Mouse (Mus musculus): ENCODE data around the gene Hsd11b1. TPM values are rescaled to one million over a fixed set of nuclear protein-coding genes. Genes with fewer than 3 reads are reported as not detected.
"Not testable (repeated sequence)": the region's sequence is repeated elsewhere in the genome, so short reads cannot be mapped to it uniquely, and the experiment has no call there.

Gene Hsd11b1
- polyA plus RNA-seq, 1 experiment: not detected

DNA sequence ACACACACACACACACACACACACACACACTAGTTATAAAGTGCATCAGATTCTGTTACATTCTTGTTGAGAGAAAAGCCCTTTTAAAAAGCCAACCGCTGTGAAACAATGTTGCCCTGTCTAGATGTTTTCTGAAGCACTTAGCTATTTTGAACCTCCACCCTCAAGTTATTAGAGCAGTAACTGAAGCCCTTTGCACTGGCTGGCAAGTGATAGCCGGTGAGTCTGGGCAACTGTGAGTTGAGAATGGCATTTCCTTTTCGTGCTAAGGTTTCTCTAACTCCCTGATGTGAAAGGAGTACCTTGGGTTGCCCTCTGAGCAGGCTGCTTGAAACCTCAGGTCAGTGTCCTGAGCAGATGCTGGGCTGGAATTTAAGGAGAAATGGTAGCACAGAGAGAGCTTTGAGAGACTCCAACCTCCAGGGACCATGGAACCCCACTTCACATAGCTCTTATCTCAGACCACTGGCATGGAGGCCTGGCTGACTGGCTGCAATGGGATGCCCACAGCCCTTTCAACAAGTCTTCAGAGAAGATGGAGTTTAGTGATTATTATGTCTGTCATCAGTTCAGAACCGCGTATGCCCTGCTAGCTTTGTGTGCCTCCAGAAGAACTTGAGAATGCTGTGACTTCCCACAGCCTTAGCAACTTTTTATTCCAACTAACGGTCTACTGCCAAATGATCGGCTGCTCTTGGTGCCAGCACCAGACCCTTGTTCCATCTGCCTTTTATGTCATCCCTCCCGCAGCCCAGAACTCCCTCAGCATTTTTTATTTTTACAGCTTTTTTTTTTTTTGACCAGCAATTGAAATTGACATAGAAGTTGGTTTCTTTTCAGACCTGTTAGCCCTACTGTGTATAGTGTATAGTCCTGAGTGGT is 608 bp downstream of the Hsd11b1 start:
- no peaks in the 10 kb centered on the region; the same call in 1 of the 2 replicates for H3K4me1 ChIP-seq (ENCODE audit: control insufficient read depth, insufficient read depth, low read length)

DNA sequence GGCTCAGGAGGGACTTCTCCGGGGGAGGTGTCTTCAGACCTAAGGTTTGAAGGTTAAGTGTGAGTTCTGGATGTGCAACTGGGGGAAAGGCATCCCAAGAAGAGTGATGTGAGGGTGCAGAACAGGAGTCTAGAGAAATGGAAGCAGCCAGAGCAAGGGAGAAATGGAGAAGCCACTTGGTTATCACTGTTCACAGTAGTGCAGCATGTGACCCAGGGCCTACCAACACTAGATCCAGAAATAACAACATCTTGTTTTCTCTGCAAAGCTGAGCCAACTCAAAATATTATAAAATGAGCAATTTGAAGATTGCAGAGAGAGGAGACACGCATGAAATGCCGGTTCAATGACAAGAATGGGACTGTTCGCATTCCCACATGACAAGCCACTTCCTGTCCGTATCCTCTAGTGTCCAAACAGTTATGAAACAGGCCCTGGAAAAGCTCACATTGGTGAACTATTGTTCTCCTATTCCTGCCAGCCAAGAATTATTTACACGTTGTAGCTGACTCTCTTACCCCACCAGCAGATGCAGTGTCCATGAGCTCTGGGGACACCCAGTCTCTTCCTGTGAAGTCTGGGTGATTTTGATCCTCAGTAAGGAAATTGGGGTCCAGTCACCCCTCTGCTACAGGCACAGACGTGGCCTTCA is 1.9 kb downstream of the Hsd11b1 start:
- Histone ChIP-seq H3K4me1 (ENCODE audit: control insufficient read depth, insufficient read depth, low read length) (no peaks in the 10 kb centered on the region; the same call in 1 of the 2 replicates), H3K4me3 (ENCODE audit: insufficient read depth, low read length) (no peak overlapping the region), H3K27ac (ENCODE audit: insufficient read depth, low read depth, low read length) (no peak overlapping the region)
- TF ChIP-seq POLR2A (IDR thresholded peaks at IDR 0.05; ENCODE audit: borderline replicate concordance, low read depth, low read length): no peak
- no peak for TF ChIP-seq CTCF (IDR thresholded peaks at IDR 0.05; ENCODE audit: low read depth, low read length)

More for the DNA sequence above, 608 bp downstream of the Hsd11b1 start:
- no peak overlapping the region for H3K27ac ChIP-seq (ENCODE audit: insufficient read depth, low read depth, low read length)
- H3K4me3 ChIP-seq (ENCODE audit: insufficient read depth, low read length): no peak overlapping the region
- TF ChIP-seq CTCF (IDR thresholded peaks at IDR 0.05; ENCODE audit: low read depth, low read length) (no peak), POLR2A (IDR thresholded peaks at IDR 0.05; ENCODE audit: borderline replicate concordance, low read depth, low read length) (no peak)

DNA sequence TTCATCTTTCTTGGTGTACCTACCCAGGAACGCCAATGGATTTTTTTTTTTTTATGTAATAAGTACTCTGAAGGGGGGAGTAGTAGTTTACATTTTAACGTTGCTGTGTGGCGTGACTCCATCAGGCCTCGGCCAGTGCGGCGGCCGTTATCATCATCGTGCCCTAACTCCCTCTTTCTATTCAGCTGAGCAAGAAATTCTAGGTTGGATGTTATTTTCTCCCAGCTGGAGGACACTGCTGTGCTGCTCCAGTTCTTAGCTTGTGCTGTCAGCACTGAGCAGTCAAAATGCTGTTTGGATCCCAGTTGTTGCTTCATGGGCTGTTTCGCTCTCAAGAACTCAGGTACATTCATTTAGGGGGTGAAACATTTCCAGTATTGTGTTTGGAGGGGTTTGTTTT is 4.3 kb downstream of the Hsd11b1 start:
- TF ChIP-seq CTCF (IDR thresholded peaks at IDR 0.05; ENCODE audit: low read depth, low read length) (no peak), POLR2A (IDR thresholded peaks at IDR 0.05; ENCODE audit: borderline replicate concordance, low read depth, low read length) (no peak)
- Histone ChIP-seq H3K27ac (ENCODE audit: insufficient read depth, low read depth, low read length) (no peak overlapping the region), H3K4me3 (ENCODE audit: insufficient read depth, low read length) (no peak overlapping the region), H3K4me1 (ENCODE audit: control insufficient read depth, insufficient read depth, low read length) (peaks cover 2% of the 10 kb centered on the region; the same call in 1 of the 2 replicates)

DNA sequence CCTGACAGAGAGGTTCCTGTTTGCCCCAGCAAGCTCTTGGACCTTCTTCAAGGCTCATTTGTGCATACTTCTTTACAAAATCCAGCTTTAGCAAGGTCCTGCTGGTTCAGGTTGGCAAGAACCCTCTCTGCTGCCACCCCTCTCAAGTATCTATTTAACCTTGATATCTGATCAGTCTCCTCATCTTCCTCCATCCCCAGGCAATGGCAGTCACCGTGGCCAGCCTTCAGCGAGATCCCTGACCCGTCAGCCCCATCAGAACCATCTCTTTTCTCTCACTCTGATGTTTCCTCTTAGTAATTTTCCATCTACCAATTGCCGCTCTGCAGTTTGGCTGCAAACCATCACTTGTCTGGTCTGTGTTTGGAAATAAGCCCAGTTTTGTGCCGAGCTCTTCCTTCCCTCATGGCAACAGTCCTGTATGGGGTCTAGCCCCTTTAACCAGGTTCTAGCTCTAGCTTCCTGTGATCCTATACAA is 7.2 kb downstream of the Hsd11b1 start:
- Histone ChIP-seq H3K27ac (ENCODE audit: insufficient read depth, low read depth, low read length) (no peak overlapping the region), H3K4me3 (ENCODE audit: insufficient read depth, low read length) (no peak overlapping the region), H3K4me1 (ENCODE audit: control insufficient read depth, insufficient read depth, low read length) (0 out of 2 replicates have a peak, but pooled peaks cover 2% of the 10 kb centered on the region)
- no peak for TF ChIP-seq CTCF (IDR thresholded peaks at IDR 0.05; ENCODE audit: low read depth, low read length)
- TF ChIP-seq POLR2A (IDR thresholded peaks at IDR 0.05; ENCODE audit: borderline replicate concordance, low read depth, low read length): no peak

DNA sequence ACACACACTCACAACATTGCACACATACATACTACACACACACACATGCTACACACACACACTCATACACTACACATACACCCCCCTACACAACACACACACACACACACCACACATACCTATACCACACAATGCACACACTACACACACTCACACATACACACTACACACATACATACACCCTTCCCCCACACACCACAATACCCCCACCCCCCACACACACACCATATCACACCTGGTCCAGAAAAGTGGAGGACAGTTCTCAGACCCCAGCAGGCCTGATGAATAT is 7.6 kb downstream of the Hsd11b1 start:
- H3K4me3 ChIP-seq (ENCODE audit: insufficient read depth, low read length): no peak overlapping the region
- H3K27ac ChIP-seq (ENCODE audit: insufficient read depth, low read depth, low read length): no peak overlapping the region
- H3K4me1 ChIP-seq (ENCODE audit: control insufficient read depth, insufficient read depth, low read length): 0 out of 2 replicates have a peak, but pooled peaks cover 2% of the 10 kb centered on the region
- no peak for TF ChIP-seq CTCF (IDR thresholded peaks at IDR 0.05; ENCODE audit: low read depth, low read length)
- TF ChIP-seq POLR2A (IDR thresholded peaks at IDR 0.05; ENCODE audit: borderline replicate concordance, low read depth, low read length): no peak

DNA sequence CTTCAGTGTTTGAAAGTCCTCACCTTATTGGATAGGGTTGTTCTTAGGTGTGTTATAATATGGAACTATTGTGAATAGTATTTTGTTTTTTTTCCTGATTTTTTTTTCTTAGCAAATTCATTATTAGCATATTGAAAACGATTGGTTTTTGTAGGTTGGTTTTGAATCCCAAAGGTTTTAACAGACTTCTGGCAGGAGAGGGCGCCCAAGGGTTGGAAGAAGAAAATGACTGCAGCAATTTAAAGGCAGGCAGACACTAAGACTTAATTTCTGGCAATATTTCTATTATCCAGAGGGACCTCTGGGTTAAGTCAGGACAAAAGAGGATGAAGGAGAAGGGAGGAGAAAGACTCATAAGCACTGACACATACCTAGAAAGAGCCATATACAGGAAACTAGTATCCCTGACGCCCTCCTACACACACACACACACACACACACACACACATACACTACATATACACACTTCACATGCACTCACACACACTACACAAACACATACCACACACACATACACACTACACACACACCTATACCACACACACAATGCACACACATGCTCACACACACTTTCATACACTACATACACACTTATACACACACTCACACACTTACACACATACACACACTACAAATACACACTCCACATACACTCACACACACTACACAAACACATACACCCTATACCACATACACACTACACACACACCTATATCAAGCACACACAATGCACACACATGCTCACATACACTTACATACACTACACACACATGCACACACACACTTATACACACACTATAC is 8.2 kb downstream of the Hsd11b1 start:
- Histone ChIP-seq H3K27ac (ENCODE audit: insufficient read depth, low read depth, low read length) (no peak overlapping the region), H3K4me1 (ENCODE audit: control insufficient read depth, insufficient read depth, low read length) (0 out of 2 replicates have a peak, but pooled peaks cover 2% of the 10 kb centered on the region), H3K4me3 (ENCODE audit: insufficient read depth, low read length) (no peak overlapping the region)
- TF ChIP-seq POLR2A (IDR thresholded peaks at IDR 0.05; ENCODE audit: borderline replicate concordance, low read depth, low read length) (no peak), CTCF (IDR thresholded peaks at IDR 0.05; ENCODE audit: low read depth, low read length) (no peak)

DNA sequence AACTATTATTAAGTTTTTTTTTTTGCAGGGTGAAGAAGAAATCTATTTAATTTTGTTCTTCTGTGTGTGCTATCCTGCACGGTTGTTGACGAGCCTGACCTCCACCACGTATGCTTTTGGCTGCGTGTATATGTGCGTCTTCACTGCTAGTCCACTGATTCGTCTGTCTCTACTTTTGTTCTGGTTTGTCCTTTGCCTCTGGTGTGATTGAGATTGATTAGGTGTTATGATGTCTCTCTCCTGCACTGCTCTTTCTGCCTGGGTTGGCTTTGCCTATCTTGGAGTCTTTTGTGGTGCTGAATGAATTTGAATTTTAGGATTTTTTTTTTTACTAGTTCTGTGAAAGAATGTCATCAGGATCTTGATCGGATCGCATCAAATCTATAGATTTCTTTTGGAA is 8.8 kb downstream of the Hsd11b1 start:
- TF ChIP-seq CTCF (IDR thresholded peaks at IDR 0.05; ENCODE audit: low read depth, low read length) (no peak), POLR2A (IDR thresholded peaks at IDR 0.05; ENCODE audit: borderline replicate concordance, low read depth, low read length) (no peak)
- Histone ChIP-seq H3K27ac (ENCODE audit: insufficient read depth, low read depth, low read length) (no peak overlapping the region), H3K4me1 (ENCODE audit: control insufficient read depth, insufficient read depth, low read length) (0 out of 2 replicates have a peak, but pooled peaks cover 2% of the 10 kb centered on the region), H3K4me3 (ENCODE audit: insufficient read depth, low read length) (no peak overlapping the region)

DNA sequence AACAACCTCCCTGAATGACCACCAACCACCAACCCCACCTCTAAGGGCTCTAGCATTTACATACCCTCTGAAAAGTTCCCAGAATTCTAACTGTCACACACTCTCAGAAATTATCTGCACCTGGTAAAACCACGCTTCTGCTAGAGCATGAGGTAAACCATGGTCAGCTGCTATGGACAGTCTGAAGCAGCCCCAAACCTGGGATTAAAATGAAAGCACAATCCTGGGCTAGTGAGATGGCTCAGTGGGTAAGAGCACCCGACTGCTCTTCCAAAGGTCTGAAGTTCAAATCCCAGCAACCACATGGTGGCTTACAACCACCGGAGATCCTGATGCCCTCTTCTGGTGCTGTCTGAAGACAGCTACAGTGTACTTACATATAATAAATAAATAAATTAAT is 10.0 kb downstream of the Hsd11b1 start:
- not testable (repeated sequence) for H3K4me3 ChIP-seq (ENCODE audit: insufficient read depth, low read length); H3K27ac ChIP-seq (ENCODE audit: insufficient read depth, low read depth, low read length); H3K4me1 ChIP-seq (ENCODE audit: control insufficient read depth, insufficient read depth, low read length)

DNA sequence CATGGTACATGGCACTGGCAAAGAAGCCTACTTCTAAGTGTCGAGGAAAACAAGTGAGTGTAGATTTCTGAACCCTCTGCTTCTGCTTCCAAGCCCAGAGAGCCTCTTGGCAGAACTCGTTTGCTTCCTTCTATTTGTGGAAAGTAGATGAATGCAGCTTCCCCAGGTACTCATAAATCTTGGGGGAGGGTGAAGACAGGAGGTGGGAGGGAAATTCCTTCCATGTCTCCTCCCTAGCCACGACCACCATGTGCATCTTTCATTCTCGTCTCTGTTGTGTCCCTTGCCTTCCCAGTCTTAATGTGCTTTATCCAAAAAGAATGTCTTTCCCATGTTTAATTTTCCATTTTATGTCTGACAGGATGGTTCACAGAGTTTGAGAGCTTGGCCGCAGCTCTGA is 11.3 kb downstream of the Hsd11b1 start:
- H3K4me1 ChIP-seq (ENCODE audit: control insufficient read depth, insufficient read depth, low read length): 0 out of 2 replicates have a peak, but pooled peaks cover 2% of the 10 kb centered on the region
- H3K27ac ChIP-seq (ENCODE audit: insufficient read depth, low read depth, low read length): no peak overlapping the region
- no peak overlapping the region for H3K4me3 ChIP-seq (ENCODE audit: insufficient read depth, low read length)
- TF ChIP-seq CTCF (IDR thresholded peaks at IDR 0.05; ENCODE audit: low read depth, low read length) (no peak), POLR2A (IDR thresholded peaks at IDR 0.05; ENCODE audit: borderline replicate concordance, low read depth, low read length) (no peak)

All from bone marrow macrophage, adult 2 months (primary cell).